Mouse (Mus musculus) small intestine, adult 2 months (tissue): Measurements from ENCODE around the gene Dlk1.

ENCODE experiments used
- CTCF ChIP-seq: fragments of 200-500 bp; IDR thresholded peaks from 2 replicates; pipeline ENCODE4 v1.5.1; 2012; ENCODE audit warnings: low read depth, mild to moderate bottlenecking, control low read depth, inconsistent platforms, low read length, moderate library complexity, mixed read lengths; ENCODE audit not compliant: insufficient replicate concordance, insufficient read length; ENCODE audit errors: extremely low read depth
- POLR2A ChIP-seq: fragments of 200-500 bp; IDR thresholded peaks from 2 replicates; pipeline ENCODE4 v1.6.1; 2012; ENCODE audit warnings: low read depth, mild to moderate bottlenecking, control low read depth, inconsistent platforms, low read length, moderate library complexity

- TF ChIP-seq CTCF, result no peak
- no peak for TF ChIP-seq POLR2A
Observed at GRCm38 (mm10) chr12:109474187-109474606, 21.6 kb downstream of the Dlk1 start.
